Mouse (Mus musculus) embryonic fibroblast, embryonic 13.5 days (primary cell): ENCODE measurements around the gene Fhdc1.

Experiments used
- CTCF ChIP-seq: IDR thresholded peaks from 2 replicates; pipeline ENCODE4 v1.5.1; 2011; ENCODE audit warnings: mild to moderate bottlenecking, control low read depth, low read length, moderate library complexity, borderline replicate concordance; ENCODE audit not compliant: insufficient read depth
- POLR2A ChIP-seq: IDR thresholded peaks from 2 replicates; pipeline ENCODE4 v1.6.1; 2011; ENCODE audit warnings: low read depth, mild to moderate bottlenecking, control low read depth, low read length, moderate library complexity

DNA sequence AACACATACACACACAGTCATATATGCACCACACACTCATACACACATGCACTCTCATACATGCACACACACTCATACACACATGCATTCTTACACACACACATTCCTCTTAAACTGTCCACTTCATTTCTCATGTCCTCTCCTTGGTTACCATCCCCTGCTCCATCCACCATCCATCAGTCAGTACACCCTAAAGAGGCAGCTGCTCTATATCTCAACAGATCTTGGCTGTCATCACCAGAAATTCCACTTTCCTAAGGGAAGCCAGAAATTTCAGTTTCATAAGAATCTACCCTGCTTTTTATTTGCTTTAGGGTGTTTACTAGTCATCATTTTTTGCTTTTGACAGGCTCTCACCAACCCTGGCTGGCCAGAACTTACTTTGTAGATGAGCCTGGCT lies 84.4 kb downstream of the Fhdc1 start:
- no peak for TF ChIP-seq CTCF
- no peak for TF ChIP-seq POLR2A
